Mouse (Mus musculus): ENCODE results near the gene Notum. TPM values are rescaled to one million over a fixed set of nuclear protein-coding genes. Genes with fewer than 3 reads are reported as not detected.

The Notum gene
- polyA plus RNA-seq, 1 experiment from 2014 or later, result 2.3 TPM

DNA sequence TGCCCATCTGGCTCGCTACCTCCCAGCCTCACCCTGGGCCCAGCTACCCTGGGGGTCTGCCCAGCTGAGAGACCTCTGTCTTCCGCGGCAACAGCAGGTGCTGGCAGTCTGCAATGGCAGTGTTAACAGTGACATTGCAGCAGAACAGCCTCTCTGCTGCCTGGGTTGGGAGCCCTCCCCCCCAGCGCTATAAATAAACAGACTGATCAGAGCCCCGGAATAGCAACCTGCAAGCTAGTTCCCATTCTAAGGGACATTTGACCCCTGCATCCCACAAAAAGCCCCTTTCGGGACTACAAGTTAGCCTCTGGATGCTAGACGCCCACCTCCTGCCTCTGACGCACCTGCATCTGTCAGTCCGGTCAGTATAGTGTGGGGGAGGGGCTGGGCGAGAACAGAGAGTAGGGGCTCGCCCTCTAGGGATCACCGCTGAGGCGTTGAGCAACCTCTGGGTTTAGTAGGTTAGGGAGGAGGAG lies 12.9 kb downstream of the Notum start, which contains the start of gene Myadml2:
TSS of gene Myadml2 (minus strand) at position 158 of the 476 bp plus-strand sequence.
- no peak for ATAC-seq (ENCODE audit: low FRiP score, low read depth)
- WGBS, result 4% methylated on average over 13 of the region's 13 CpGs
- no peaks in the 10 kb centered on the region for H3K9me3 ChIP-seq

DNA sequence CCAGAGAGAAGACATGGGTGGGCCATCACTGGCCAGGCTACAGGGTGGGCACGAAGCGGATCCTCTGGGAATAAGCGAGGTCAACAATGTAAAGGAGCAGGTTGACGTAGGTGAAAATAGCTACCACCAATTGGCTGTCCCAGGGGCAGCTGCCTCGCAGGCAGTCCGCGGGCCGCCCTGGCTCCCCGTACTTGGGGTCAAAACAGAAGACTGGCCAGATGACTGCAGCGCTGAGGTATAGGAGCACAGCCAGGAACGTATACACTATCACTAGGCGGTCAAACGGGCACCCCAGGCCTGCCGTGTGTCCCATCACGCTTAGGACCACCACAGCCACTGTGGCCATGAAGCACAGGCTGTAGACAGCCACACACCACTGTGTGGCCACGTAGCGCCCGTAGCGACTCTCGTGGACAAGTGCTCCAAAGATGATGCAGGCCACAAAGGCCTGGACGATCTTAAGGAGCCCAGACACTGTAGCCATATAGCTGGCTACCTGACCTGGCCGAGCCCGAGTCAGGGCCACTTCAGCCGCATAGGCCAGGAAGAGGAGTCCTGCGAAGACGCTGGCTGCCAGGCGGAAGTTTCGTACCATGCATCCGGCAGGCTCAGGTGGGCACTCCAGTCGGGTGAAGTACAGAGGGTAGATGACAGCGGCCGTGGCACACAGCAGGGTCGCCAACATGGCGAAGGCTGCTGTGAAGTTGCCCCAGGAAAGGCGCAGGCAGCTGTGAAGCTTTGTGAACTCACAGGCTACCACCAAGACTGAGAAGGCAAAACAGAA lies 13.7 kb downstream of the Notum start:
- WGBS, result 82% methylated on average over 35 of the region's 35 CpGs
- ATAC-seq (ENCODE audit: low FRiP score, low read depth), result no peak
- H3K4me2 ChIP-seq, result peak overlapping the region; percentile 57
- H3K4me1 ChIP-seq (replicated peaks), result peaks cover 21% of the 10 kb centered on the region
- no peaks in the 10 kb centered on the region; the same call in 1 of the 2 replicates for H3K27me3 ChIP-seq
- H3K4me3 ChIP-seq, result peak overlapping the region; percentile 25; the same call in 1 of the 2 replicates
- H3K9ac ChIP-seq, result 0 out of 2 replicates have a peak overlapping the region, but pooled peaks have one; percentile 39
- H3K27ac ChIP-seq (replicated peaks), result no peak overlapping the region
- H3K36me3 ChIP-seq, result no peaks in the 10 kb centered on the region
- no peaks in the 10 kb centered on the region for H3K9me3 ChIP-seq

More for the DNA sequence above, 12.9 kb downstream of the Notum start, which contains the start of gene Myadml2:
- no peaks in the 10 kb centered on the region; the same call in 1 of the 2 replicates for H3K27me3 ChIP-seq
- peaks cover 16% of the 10 kb centered on the region for H3K4me1 ChIP-seq (replicated peaks)
- peak within 1 kb of the TSS; percentile 39 for H3K9ac ChIP-seq
- H3K27ac ChIP-seq (replicated peaks), result no peak within 1 kb of the TSS
- peak within 1 kb of the TSS; percentile 25 for H3K4me3 ChIP-seq
- peak within 1 kb of the TSS; percentile 57 for H3K4me2 ChIP-seq
- H3K36me3 ChIP-seq, result no peaks in the 10 kb centered on the region

DNA sequence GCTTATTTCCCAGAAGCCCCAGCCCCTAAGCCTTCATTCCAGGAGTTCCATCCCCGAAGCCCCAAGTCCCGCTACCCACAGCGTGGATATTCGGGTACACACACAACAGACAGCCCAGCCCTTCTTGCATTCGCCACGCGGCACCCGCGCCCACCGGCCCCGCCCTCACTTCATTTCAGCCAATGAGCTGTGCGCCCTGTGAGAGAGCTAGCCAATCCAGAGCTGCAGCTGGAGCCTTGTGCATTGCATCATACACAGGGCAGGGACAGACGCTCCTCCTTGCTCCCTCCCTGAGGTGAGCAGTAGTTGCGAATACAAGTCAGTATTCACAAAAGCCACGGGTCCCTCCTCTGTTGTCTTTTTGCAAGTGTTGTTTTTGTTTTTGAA lies 17.4 kb downstream of the Notum start, which contains the start of gene Pycr1:
TSS of gene Pycr1 (minus strand) at position 169 of the 387 bp plus-strand sequence.
- WGBS, result under 1% methylated on average over 15 of the region's 15 CpGs
- H3K4me2 ChIP-seq, result peak within 1 kb of the TSS; percentile 95
- peak within 1 kb of the TSS; percentile 59 for H3K4me3 ChIP-seq
- peak within 1 kb of the TSS; percentile 60 for H3K27ac ChIP-seq (replicated peaks)
- no peaks in the 10 kb centered on the region; the same call in 1 of the 2 replicates for H3K27me3 ChIP-seq
- H3K9me3 ChIP-seq, result no peaks in the 10 kb centered on the region
- peak within 1 kb of the TSS; percentile 77 for H3K9ac ChIP-seq
- H3K4me1 ChIP-seq (replicated peaks), result peaks cover 21% of the 10 kb centered on the region
- peak; percentile 98 for ATAC-seq (ENCODE audit: low FRiP score, low read depth)
- H3K36me3 ChIP-seq, result no peaks in the 10 kb centered on the region

DNA sequence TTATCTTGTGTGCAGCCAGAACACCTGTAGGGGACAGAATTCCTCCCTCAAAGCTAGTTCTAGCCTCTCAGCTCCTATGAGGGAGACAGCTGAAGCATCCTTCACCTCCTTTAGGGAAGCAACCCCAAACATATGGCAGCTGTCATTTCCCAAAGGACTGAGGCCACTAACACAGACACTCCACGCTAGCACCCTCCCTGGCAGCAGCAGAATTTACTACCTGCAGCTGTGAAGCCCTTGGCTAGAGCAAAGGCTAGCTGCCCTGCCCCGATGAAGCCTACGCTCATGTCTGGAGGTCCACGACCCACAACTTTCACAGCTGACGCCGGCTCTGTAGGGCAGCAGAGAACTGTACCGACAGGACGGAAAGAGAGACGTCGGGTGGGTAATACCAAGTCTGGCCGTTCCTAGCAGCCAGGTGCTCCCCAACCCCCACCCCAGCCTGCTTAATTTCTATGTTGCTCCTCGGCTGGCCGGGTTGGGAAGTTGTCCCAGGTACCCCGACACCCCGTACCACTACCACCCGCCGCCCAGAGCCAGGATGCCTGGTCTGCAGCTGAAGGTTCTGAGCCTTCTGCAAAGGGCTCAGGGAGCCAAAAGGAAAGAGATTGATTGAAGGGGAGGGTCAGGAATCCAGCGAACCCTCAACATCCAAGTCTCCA lies 17.9 kb downstream of the Notum start:
- Histone ChIP-seq H3K4me3 (peak overlapping the region; percentile 59), H3K27me3 (no peaks in the 10 kb centered on the region; the same call in 1 of the 2 replicates), H3K4me1 (replicated peaks) (peaks cover 18% of the 10 kb centered on the region), H3K27ac (replicated peaks) (peak overlapping the region; percentile 60), H3K9ac (peak overlapping the region; percentile 77), H3K9me3 (no peaks in the 10 kb centered on the region), H3K36me3 (no peaks in the 10 kb centered on the region), H3K4me2 (peak overlapping the region; percentile 95)
- ATAC-seq (ENCODE audit: low FRiP score, low read depth), result peak; percentile 79
- under 1% methylated on average over 18 of the region's 18 CpGs for WGBS

DNA sequence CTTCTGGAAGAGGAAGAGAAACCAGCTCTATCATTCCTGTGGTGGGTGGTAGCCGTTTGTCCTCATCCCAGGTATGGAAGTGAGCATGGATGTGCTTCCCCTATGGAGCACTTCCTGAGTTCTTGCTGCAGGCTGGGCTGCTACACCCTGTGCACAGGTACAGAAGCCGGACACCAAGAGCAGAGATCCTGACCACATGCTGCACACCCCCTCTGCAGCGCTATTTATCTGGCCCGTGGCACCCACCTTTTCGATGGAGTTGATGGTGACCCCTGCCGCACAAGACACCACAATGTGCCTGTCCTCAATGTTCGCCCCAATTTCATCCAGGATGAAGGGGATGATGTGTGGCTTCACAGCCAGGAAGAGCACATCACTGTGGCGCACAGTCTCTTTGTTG lies 19.1 kb downstream of the Notum start:
- Histone ChIP-seq H3K4me1 (replicated peaks) (peaks cover 14% of the 10 kb centered on the region), H3K27ac (replicated peaks) (no peak overlapping the region), H3K4me3 (no peak overlapping the region), H3K9me3 (no peaks in the 10 kb centered on the region), H3K36me3 (no peaks in the 10 kb centered on the region), H3K27me3 (no peaks in the 10 kb centered on the region; the same call in 1 of the 2 replicates), H3K4me2 (no peak overlapping the region), H3K9ac (no peak overlapping the region)
- WGBS, result 92% methylated on average over 8 of the region's 8 CpGs
- no peak for ATAC-seq (ENCODE audit: low FRiP score, low read depth)

DNA sequence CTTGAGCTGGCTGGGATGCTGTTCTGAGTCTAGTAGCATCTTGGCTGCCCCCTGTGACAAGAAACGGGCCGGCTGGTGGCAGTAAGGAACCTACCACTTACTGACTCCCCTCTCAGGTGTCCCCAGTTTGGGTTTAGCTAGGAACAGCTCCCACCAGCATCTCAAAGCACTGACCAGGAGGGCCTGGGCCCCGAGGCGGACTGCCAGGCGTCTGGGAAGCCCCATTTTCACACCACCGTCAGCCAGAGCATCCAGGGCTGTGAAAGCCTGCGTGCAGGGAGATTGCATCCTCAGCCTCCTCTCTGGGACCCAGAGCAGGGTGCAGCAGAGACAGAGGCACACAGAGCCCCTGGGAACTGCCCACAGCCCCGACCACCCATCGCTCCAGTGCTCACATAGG lies 19.7 kb downstream of the Notum start:
- Histone ChIP-seq H3K9ac (no peak overlapping the region), H3K9me3 (no peaks in the 10 kb centered on the region), H3K4me2 (no peak overlapping the region), H3K4me3 (no peak overlapping the region), H3K4me1 (replicated peaks) (peaks cover 14% of the 10 kb centered on the region), H3K36me3 (no peaks in the 10 kb centered on the region), H3K27me3 (no peaks in the 10 kb centered on the region), H3K27ac (replicated peaks) (no peak overlapping the region)
- whole genome bisulfite sequencing, result 65% methylated on average over 9 of the region's 9 CpGs
- ATAC-seq (ENCODE audit: low FRiP score, low read depth), result no peak

DNA sequence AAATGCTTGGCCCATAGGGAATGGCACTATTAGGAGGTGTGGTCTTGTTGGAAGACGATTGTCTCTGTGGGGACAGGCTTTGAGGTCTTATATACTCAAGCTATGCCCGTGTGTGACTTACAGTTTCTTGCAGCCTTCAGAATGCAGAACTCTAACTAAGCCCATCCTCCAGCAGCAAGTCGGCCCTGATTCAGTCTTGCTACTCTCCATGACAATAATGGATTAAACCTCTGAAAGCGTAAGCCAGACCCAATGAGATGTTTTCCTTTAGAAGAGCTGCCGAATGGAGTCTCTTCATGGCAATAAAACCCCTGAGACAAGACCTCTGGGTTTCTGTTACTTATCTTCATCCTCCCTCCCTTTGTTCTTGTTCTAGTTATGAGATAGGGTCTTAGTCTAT lies 26.2 kb downstream of the Notum start:
- no peak overlapping the region for H3K4me3 ChIP-seq
- H3K27me3 ChIP-seq, result no peaks in the 10 kb centered on the region
- H3K4me1 ChIP-seq (replicated peaks), result peaks cover 32% of the 10 kb centered on the region
- 76% methylated on average over 5 of the region's 5 CpGs for WGBS
- H3K4me2 ChIP-seq, result no peak overlapping the region
- no peak overlapping the region for H3K9ac ChIP-seq
- no peak for ATAC-seq (ENCODE audit: low FRiP score, low read depth)
- no peak overlapping the region for H3K27ac ChIP-seq (replicated peaks)
- no peaks in the 10 kb centered on the region for H3K36me3 ChIP-seq
- no peaks in the 10 kb centered on the region for H3K9me3 ChIP-seq

DNA sequence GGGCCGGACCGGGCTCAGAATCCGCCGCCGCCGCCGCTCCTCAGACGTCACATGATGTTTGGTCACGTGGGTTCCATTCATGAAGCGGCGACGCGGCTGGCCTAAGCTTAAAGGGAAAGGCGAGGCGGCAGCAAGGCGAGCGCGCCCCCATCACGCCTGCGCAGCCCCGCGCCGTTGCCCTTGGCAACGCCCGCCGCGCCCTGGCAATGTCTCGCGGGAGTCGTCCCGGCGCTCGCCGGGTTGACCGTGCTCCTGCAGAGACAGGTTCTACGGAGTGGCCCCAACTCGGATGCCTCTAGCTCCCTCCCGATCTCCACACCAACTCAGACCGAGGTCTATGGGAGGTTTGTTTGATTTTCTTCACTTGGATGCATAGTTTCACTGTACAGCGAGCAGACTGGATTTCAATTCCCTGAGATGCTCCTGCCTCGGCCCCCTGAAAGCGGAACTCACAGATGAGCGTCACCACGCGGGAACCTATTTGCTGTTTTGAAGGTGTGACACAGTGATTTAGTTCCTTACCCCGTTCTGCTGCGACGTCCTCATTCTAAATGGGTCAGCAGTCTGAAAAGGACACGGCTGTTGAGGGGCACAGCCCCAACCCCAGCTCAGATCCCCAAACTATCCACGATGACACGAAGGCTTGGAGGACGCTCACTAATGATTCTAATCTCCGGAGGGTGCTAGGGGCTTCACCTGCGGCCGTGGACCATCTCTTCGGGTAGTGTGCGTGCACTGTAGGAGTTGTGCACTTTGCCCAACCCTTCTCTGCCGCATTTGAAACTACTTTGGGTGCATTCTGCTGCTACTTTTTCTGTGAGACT lies 27.2 kb downstream of the Notum start, which contains the start of gene Mafg:
TSS of gene Mafg (minus strand) at position 81 of the 824 bp plus-strand sequence.
- H3K4me3 ChIP-seq, result peak within 1 kb of the TSS; percentile 77
- H3K27me3 ChIP-seq, result no peaks in the 10 kb centered on the region
- H3K27ac ChIP-seq (replicated peaks), result peak within 1 kb of the TSS; percentile 87
- peak within 1 kb of the TSS; percentile 87 for H3K4me2 ChIP-seq
- H3K9me3 ChIP-seq, result no peaks in the 10 kb centered on the region
- H3K36me3 ChIP-seq, result peaks cover 6% of the 10 kb centered on the region
- H3K4me1 ChIP-seq (replicated peaks), result peaks cover 39% of the 10 kb centered on the region
- peak within 1 kb of the TSS; percentile 78 for H3K9ac ChIP-seq
- 14% methylated on average over 45 of the region's 58 CpGs for WGBS
- peak; percentile 93 for ATAC-seq (ENCODE audit: low FRiP score, low read depth)

DNA sequence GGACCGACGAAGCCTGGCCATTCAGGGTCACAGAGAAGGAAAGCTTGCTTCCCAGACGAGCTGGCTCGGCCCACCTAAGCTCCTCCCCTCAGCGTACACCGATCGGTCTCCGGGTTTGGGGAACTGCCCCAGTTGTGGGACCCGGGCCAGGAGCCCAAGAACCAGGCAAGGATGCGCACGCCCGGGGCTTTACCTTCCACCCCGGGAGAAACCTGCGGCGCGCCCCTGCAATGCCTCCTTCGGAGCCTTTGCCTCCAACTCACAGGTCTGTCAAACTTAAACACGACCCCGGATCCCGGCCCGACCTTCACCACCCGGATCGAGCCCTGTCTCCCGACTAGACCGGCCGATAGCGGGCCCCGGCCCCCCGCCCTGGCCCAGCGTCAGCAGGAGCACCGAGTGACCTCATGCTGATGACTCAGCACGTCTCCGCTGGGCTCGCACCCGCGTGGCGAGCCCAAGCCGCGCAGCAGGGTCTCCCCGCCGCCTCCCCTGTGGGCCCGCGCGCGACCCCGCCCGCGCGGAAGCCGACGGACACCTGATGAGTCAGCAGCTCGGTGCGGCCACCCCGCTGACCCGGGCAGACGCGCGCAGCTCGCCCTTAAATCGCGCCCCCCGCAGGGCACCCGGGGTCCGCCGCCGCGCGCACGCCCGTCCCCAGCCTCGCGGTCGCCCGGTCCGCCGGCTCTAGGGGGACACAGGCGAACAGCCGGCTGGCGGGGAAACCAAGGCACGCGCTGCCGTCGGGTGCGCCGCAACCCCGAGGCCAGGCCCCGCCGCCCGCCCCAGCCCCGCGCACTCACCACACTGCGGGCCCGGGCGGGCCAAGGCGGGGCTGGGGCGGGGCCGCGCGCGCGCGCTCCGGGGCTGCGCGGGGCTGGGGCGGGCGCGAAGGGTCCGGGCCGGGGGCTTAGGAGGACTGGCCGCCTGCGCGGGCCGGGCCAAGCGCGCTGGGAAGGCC lies 28.1 kb downstream of the Notum start:
- WGBS, result under 1% methylated on average over 108 of the region's 116 CpGs
- Histone ChIP-seq H3K36me3 (peaks cover 9% of the 10 kb centered on the region), H3K9ac (peak overlapping the region; percentile 78), H3K27me3 (no peaks in the 10 kb centered on the region), H3K4me3 (peak overlapping the region; percentile 77), H3K27ac (replicated peaks) (peak overlapping the region; percentile 87), H3K9me3 (no peaks in the 10 kb centered on the region), H3K4me2 (peak overlapping the region; percentile 87), H3K4me1 (replicated peaks) (peaks cover 39% of the 10 kb centered on the region)
- peak; percentile 80 for ATAC-seq (ENCODE audit: low FRiP score, low read depth)

DNA sequence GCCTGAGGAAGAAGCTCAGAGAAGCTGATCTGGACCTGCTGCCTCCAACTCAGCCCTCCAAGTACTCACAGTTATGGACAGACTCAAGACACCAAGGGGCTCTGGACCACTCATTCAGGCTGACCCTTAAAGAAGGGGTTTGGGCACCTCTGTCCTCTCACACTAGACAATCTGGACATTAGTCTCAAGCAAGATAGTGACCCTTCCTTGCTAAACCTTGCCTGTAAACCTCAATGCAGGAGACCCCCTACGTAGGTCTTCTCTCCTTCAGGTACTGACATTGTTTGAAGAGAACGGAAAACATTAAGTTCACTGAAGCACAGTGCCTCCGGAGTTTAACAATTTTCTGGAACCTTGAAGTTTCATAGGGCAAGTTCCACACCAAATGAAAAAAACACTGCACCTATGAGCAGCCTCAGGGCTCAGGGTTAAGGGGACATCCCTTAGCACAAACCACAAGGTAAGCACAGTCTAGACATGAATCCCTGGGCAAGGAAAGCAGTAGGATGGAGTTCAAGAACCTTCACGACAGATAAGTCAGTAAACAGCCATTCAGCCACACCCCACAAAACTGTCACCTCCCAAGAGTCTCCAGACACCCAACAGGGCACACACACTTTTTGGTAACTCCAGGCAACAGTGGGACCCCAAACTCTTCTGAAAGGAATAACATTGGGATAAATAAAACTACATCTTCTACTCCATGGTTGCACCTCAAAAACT lies 29.1 kb downstream of the Notum start:
- no peak for ATAC-seq (ENCODE audit: low FRiP score, low read depth)
- Histone ChIP-seq H3K36me3 (peaks cover 13% of the 10 kb centered on the region), H3K4me1 (replicated peaks) (peaks cover 39% of the 10 kb centered on the region), H3K9me3 (no peaks in the 10 kb centered on the region), H3K9ac (peak overlapping the region; percentile 78), H3K27ac (replicated peaks) (0 out of 2 replicates have a peak overlapping the region, but pooled peaks have one; percentile 87), H3K27me3 (no peaks in the 10 kb centered on the region), H3K4me2 (peak overlapping the region; percentile 87), H3K4me3 (peak overlapping the region; percentile 77)
- 57% methylated on average over 4 of the region's 4 CpGs for WGBS

Measured in hindbrain, embryonic 15.5 days (tissue).